10 mouse cellular contexts compared by ENCODE assay signal in genomic region chr12:108766866-108767265, GRCm38 (mm10). TPM values are rescaled to one million over a fixed set of nuclear protein-coding genes. Genes with fewer than 3 reads are reported as not detected.
A peak's percentile ranks its signal among the peaks of the same experiment; 100 is the strongest.
DNase-seq lines count a peak whose midpoint lies in the region; ATAC-seq lines count a peak whose summit lies in the region.
"Had no signal": no experiment of that assay in that cellular context is flagged by ENCODE, and none has a peak within 500 bp of the region (broad histone marks: within the 10 kb centered on the region; RNA-seq: fewer than 3 reads in every experiment).

No protein-coding gene starts in this region.

- no peak for ATAC-seq in forebrain, embryonic 14.5 days
- no peak for ATAC-seq in forebrain, embryonic 11.5 days (replicated peaks; ENCODE audit: low FRiP score)
- ATAC-seq in liver, embryonic 11.5 days (replicated peaks; ENCODE audit: low FRiP score) = no peak
- no peak for ATAC-seq in intestine, embryonic 15.5 days
- ATAC-seq in neural tube, embryonic 15.5 days (ENCODE audit: low FRiP score) = no peak
- ATAC-seq: activated CD4-positive, CD25-positive, alpha-beta regulatory T cell, adult 4 months had no signal

- no peak overlapping the region for H3K4me3 ChIP-seq in forebrain, embryonic 14.5 days (ENCODE audit: low read depth, low read length)
- H3K4me3 ChIP-seq in forebrain, embryonic 11.5 days (ENCODE audit: low read depth, low read length) = no peak overlapping the region
- H3K4me3 ChIP-seq in liver, embryonic 11.5 days (ENCODE audit: low read depth, low read length) = no peak overlapping the region
- no peak overlapping the region for H3K4me3 ChIP-seq in intestine, embryonic 15.5 days (replicated peaks)
- H3K4me3 ChIP-seq in neural tube, embryonic 15.5 days (replicated peaks) = no peak overlapping the region

- no peak overlapping the region for H3K9ac ChIP-seq in forebrain, embryonic 14.5 days (ENCODE audit: low read length)
- H3K9ac ChIP-seq in forebrain, embryonic 11.5 days (ENCODE audit: low read length) = no peak overlapping the region
- no peak overlapping the region for H3K9ac ChIP-seq in liver, embryonic 11.5 days (ENCODE audit: low read depth, low read length)
- H3K9ac ChIP-seq in intestine, embryonic 15.5 days = peak overlapping the region; percentile 43; the same call in 1 of the 2 replicates
- H3K9ac ChIP-seq in neural tube, embryonic 15.5 days (replicated peaks) = no peak overlapping the region

- no peaks in the 10 kb centered on the region for H3K36me3 ChIP-seq in forebrain, embryonic 14.5 days (ENCODE audit: control insufficient read depth, insufficient read depth, low read length)
- no peaks in the 10 kb centered on the region for H3K36me3 ChIP-seq in forebrain, embryonic 11.5 days (ENCODE audit: control insufficient read depth, insufficient read depth, low read length)
- H3K36me3 ChIP-seq in liver, embryonic 11.5 days (ENCODE audit: control insufficient read depth, insufficient read depth, low read length) = no peaks in the 10 kb centered on the region
- H3K36me3 ChIP-seq in intestine, embryonic 15.5 days = no peaks in the 10 kb centered on the region
- no peaks in the 10 kb centered on the region for H3K36me3 ChIP-seq in neural tube, embryonic 15.5 days

- no peaks in the 10 kb centered on the region for H3K27me3 ChIP-seq in forebrain, embryonic 14.5 days (replicated peaks; ENCODE audit: control insufficient read depth, insufficient read depth, low read length)
- no peaks in the 10 kb centered on the region for H3K27me3 ChIP-seq in forebrain, embryonic 11.5 days (ENCODE audit: control insufficient read depth, insufficient read depth, low read length)
- no peaks in the 10 kb centered on the region for H3K27me3 ChIP-seq in liver, embryonic 11.5 days (replicated peaks; ENCODE audit: control insufficient read depth, insufficient read depth, low read length)
- no peaks in the 10 kb centered on the region for H3K27me3 ChIP-seq in intestine, embryonic 15.5 days (replicated peaks)
- H3K27me3 ChIP-seq in neural tube, embryonic 15.5 days (replicated peaks) = no peaks in the 10 kb centered on the region

- peak overlapping the region; percentile 21; the same call in 1 of the 2 replicates for H3K27ac ChIP-seq in forebrain, embryonic 14.5 days (ENCODE audit: low read depth, low read length)
- H3K27ac ChIP-seq in forebrain, embryonic 11.5 days (ENCODE audit: low read depth, low read length) = no peak overlapping the region
- no peak overlapping the region for H3K27ac ChIP-seq in liver, embryonic 11.5 days (ENCODE audit: low read depth, low read length)
- no peak overlapping the region for H3K27ac ChIP-seq in intestine, embryonic 15.5 days
- H3K27ac ChIP-seq in neural tube, embryonic 15.5 days (replicated peaks) = peak overlapping the region; percentile 67; the same call in 1 of the 2 replicates

- no peaks in the 10 kb centered on the region for H3K9me3 ChIP-seq in forebrain, embryonic 14.5 days (replicated peaks; ENCODE audit: control insufficient read depth, low read length)
- H3K9me3 ChIP-seq in forebrain, embryonic 11.5 days (ENCODE audit: control insufficient read depth, low read length) = no peaks in the 10 kb centered on the region
- no peaks in the 10 kb centered on the region for H3K9me3 ChIP-seq in liver, embryonic 11.5 days (ENCODE audit: control insufficient read depth, low read length)
- no peaks in the 10 kb centered on the region for H3K9me3 ChIP-seq in intestine, embryonic 15.5 days
- H3K9me3 ChIP-seq in neural tube, embryonic 15.5 days (replicated peaks) = no peaks in the 10 kb centered on the region

- peak; percentile 27 for DNase-seq in forebrain, embryonic 14.5 days (ENCODE audit: low spot score)
- no peak for DNase-seq in forebrain, embryonic 11.5 days (ENCODE audit: low spot score)
- DNase-seq in liver, embryonic 11.5 days (ENCODE audit: low spot score) = no peak
- no peak for DNase-seq in liver
- no peak for DNase-seq in spleen, postnatal 10 days (ENCODE audit: low spot score in 2 of 2)
- DNase-seq in urinary bladder, adult 2 months (ENCODE audit: low spot score) = no peak
- DNase-seq: gastrocnemius, postnatal 25 days had no signal

- H3K4me1 ChIP-seq in forebrain, embryonic 14.5 days (ENCODE audit: control insufficient read depth, insufficient read depth, low read length) = peaks cover 7% of the 10 kb centered on the region; the same call in 1 of the 2 replicates
- H3K4me1 ChIP-seq in forebrain, embryonic 11.5 days (replicated peaks; ENCODE audit: control insufficient read depth, insufficient read depth, low read length) = no peaks in the 10 kb centered on the region
- peaks cover 18% of the 10 kb centered on the region for H3K4me1 ChIP-seq in liver, embryonic 11.5 days (replicated peaks; ENCODE audit: control insufficient read depth, insufficient read depth, low read length)
- H3K4me1 ChIP-seq in intestine, embryonic 15.5 days (replicated peaks) = peaks cover 22% of the 10 kb centered on the region
- H3K4me1 ChIP-seq in neural tube, embryonic 15.5 days = peaks cover 19% of the 10 kb centered on the region

- whole genome bisulfite sequencing in forebrain, embryonic 14.5 days = 66% methylated on average over 7 of the region's 7 CpGs
- 66% methylated on average over 7 of the region's 7 CpGs for WGBS in forebrain, embryonic 11.5 days
- WGBS in liver, embryonic 11.5 days = 33% methylated on average over 7 of the region's 7 CpGs
- 35% methylated on average over 7 of the region's 7 CpGs for WGBS in intestine, embryonic 15.5 days
- WGBS in neural tube, embryonic 15.5 days = 38% methylated on average over 7 of the region's 7 CpGs

- no peak overlapping the region for H3K4me2 ChIP-seq in forebrain, embryonic 14.5 days (ENCODE audit: low read length)
- no peak overlapping the region for H3K4me2 ChIP-seq in forebrain, embryonic 11.5 days (ENCODE audit: low read depth, low read length, severe bottlenecking)
- peak overlapping the region; percentile 65 for H3K4me2 ChIP-seq in liver, embryonic 11.5 days
- peak overlapping the region; percentile 17; the same call in 1 of the 2 replicates for H3K4me2 ChIP-seq in intestine, embryonic 15.5 days (replicated peaks)
- H3K4me2 ChIP-seq in neural tube, embryonic 15.5 days = peak overlapping the region; percentile 51

RNA-seq across cellular contexts. Expression of gene Yy1, which starts 25.9 kb away (rescaled TPM):
- polyA plus RNA-seq in forebrain, embryonic 14.5 days (2014; fragmentation: Nextera tagmentation; extraction: Ambion mirVana) = 15.7 and 17.6 TPM in 2 replicates
- 20.8 and 22.1 TPM in 2 replicates for polyA plus RNA-seq in forebrain, embryonic 11.5 days (2014; fragmentation: Nextera tagmentation; extraction: Ambion mirVana)
- 17.9 and 19.2 TPM in 2 replicates for polyA plus RNA-seq in liver, embryonic 11.5 days (2014; fragmentation: Nextera tagmentation; extraction: Ambion mirVana)
- polyA plus RNA-seq in intestine, embryonic 15.5 days (2015; fragmentation: Nextera tagmentation; extraction: Ambion mirVana) = 15.3 and 15.7 TPM in 2 replicates
- polyA plus RNA-seq in neural tube, embryonic 15.5 days (2015; fragmentation: Nextera tagmentation; extraction: Ambion mirVana) = 10.2 and 13.7 TPM in 2 replicates
- polyA plus RNA-seq in urinary bladder, adult 2 months (2012; rRNA removed) = 25.2 and 33.8 TPM in 2 replicates

Comparison
In these comparisons a context has a peak if more than half of its experiments do, and no peak if none do; other contexts are left out.
1. H3K27ac ChIP-seq: peak in forebrain, embryonic 14.5 days (single experiment) and neural tube, embryonic 15.5 days (single experiment); none in forebrain, embryonic 11.5 days (single experiment), liver, embryonic 11.5 days (single experiment) and intestine, embryonic 15.5 days (single experiment).
2. H3K4me2 ChIP-seq: peak in liver, embryonic 11.5 days (single experiment), intestine, embryonic 15.5 days (single experiment) and neural tube, embryonic 15.5 days (single experiment); none in forebrain, embryonic 14.5 days (single experiment) and forebrain, embryonic 11.5 days (single experiment).